Mouse (Mus musculus): Measurements from ENCODE around the gene Boll.

GRCm38 (mm10) chr1:55404439-55404838, 41.2 kb upstream of the Boll start:
- no peak for TF ChIP-seq SRF (IDR thresholded peaks at IDR 0.05; ENCODE audit: control insufficient read depth, insufficient read length, low read depth)
- no peak for TF ChIP-seq POLR2A (IDR thresholded peaks at IDR 0.05; ENCODE audit: insufficient read length, low read depth)
- no peak for TF ChIP-seq MAX (IDR thresholded peaks at IDR 0.05; ENCODE audit: low read depth)
- no peak for TF ChIP-seq TCF12 (IDR thresholded peaks at IDR 0.05; ENCODE audit: insufficient read depth, poor library complexity, severe bottlenecking)
- no peak for TF ChIP-seq E2F4 (IDR thresholded peaks at IDR 0.05; ENCODE audit: insufficient read depth)
